Comparison of ENCODE assay signal across 8 mouse cellular contexts in the genomic region with DNA sequence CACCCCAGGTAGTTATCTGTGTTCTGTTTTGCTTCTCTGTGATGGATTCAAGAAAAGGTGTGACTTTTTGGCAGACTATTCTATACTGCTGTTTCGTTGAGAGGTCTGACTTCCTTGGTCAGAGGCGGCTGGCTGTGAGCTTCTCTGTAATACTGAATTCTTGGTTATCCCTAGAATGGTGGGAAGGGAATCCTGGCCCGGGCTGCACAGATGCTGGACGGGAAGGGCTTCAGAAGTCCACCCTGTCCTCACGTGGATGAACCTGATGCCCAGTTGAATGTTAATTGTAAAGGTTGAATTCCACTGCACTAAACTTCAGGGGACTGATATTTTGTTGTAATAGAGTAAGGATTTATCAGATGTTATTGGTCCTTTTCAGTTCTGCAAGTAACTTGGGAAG. TPM values are rescaled to one million over a fixed set of nuclear protein-coding genes. Genes with fewer than 3 reads are reported as not detected.
DNase-seq lines count a peak whose midpoint lies in the region; ATAC-seq and TF ChIP-seq lines count a peak whose summit lies in the region.

No protein-coding gene starts in this region.

- H3K27me3 ChIP-seq in liver, adult 2 months (ENCODE audit: control insufficient read depth, insufficient read depth, low read length), result no peaks in the 10 kb centered on the region
- H3K27me3 ChIP-seq in embryonic facial prominence, embryonic 12.5 days, result no peaks in the 10 kb centered on the region
- no peaks in the 10 kb centered on the region for H3K27me3 ChIP-seq in kidney, embryonic 14.5 days (ENCODE audit: control insufficient read depth, insufficient read depth, low read length)

- TF ChIP-seq POLR2A in liver, adult 2 months (IDR thresholded peaks at IDR 0.05; ENCODE audit: extremely low read depth, insufficient read depth, low read length), result no peak
- no peak for TF ChIP-seq POLR2A in olfactory bulb, adult 2 months (IDR thresholded peaks at IDR 0.05; ENCODE audit: insufficient read depth, low read depth, low read length)

- H3K4me1 ChIP-seq in liver, adult 2 months (ENCODE audit: control insufficient read depth, insufficient read depth, low read length), result peaks cover 29% of the 10 kb centered on the region
- H3K4me1 ChIP-seq in embryonic facial prominence, embryonic 12.5 days, result peaks cover 21% of the 10 kb centered on the region
- peaks cover 26% of the 10 kb centered on the region for H3K4me1 ChIP-seq in kidney, embryonic 14.5 days (ENCODE audit: control insufficient read depth, insufficient read depth, low read length)
- peaks cover 2% of the 10 kb centered on the region; the same call in 1 of the 2 replicates for H3K4me1 ChIP-seq in olfactory bulb, adult 2 months (ENCODE audit: control insufficient read depth, insufficient read depth, low read length)

- H3K27ac ChIP-seq in liver, adult 2 months (replicated peaks; ENCODE audit: insufficient read depth, low read depth, low read length), result no peak overlapping the region
- no peak overlapping the region for H3K27ac ChIP-seq in embryonic facial prominence, embryonic 12.5 days
- H3K27ac ChIP-seq in kidney, embryonic 14.5 days (ENCODE audit: low read depth, low read length), result no peak overlapping the region
- H3K27ac ChIP-seq in olfactory bulb, adult 2 months (ENCODE audit: insufficient read depth, low read depth, low read length), result 0 out of 2 replicates have a peak overlapping the region, but pooled peaks have one; percentile 15

- ATAC-seq in embryonic facial prominence, embryonic 12.5 days (ENCODE audit: insufficient number of reproducible peaks, insufficient read depth, low FRiP score, low TSS enrichment), result no peak
- ATAC-seq in kidney, embryonic 14.5 days (ENCODE audit: low FRiP score, low TSS enrichment), result no peak

- H3K79me2 ChIP-seq in liver, adult 2 months (ENCODE audit: control insufficient read depth, insufficient read depth, low read length), result peaks cover 29% of the 10 kb centered on the region

- TF ChIP-seq CTCF in liver, adult 2 months (IDR thresholded peaks at IDR 0.05; ENCODE audit: low read depth, low read length), result no peak
- TF ChIP-seq CTCF in olfactory bulb, adult 2 months (IDR thresholded peaks at IDR 0.05; ENCODE audit: insufficient read depth, low read depth, low read length), result no peak

- no peak overlapping the region for H3K9ac ChIP-seq in liver, adult 2 months (ENCODE audit: low read depth, low read length)
- no peak overlapping the region for H3K9ac ChIP-seq in embryonic facial prominence, embryonic 12.5 days
- no peak overlapping the region for H3K9ac ChIP-seq in kidney, embryonic 14.5 days (ENCODE audit: low read depth, low read length)

- WGBS in liver, adult 2 months, result 34% methylated on average over 5 of the region's 5 CpGs
- WGBS in embryonic facial prominence, embryonic 12.5 days, result 7% methylated on average over 5 of the region's 5 CpGs
- 16% methylated on average over 5 of the region's 5 CpGs for WGBS in kidney, embryonic 14.5 days
- WGBS in olfactory bulb, adult 2 months, result 47% methylated on average over 5 of the region's 5 CpGs

- no peaks in the 10 kb centered on the region for H3K36me3 ChIP-seq in liver, adult 2 months (ENCODE audit: control insufficient read depth, insufficient read depth, low read length)
- no peaks in the 10 kb centered on the region for H3K36me3 ChIP-seq in embryonic facial prominence, embryonic 12.5 days
- H3K36me3 ChIP-seq in kidney, embryonic 14.5 days (ENCODE audit: control insufficient read depth, insufficient read depth, low read length), result no peaks in the 10 kb centered on the region

- peak overlapping the region; percentile 21; the same call in 1 of the 2 replicates for H3K4me2 ChIP-seq in embryonic facial prominence, embryonic 12.5 days (replicated peaks)
- 0 out of 2 replicates have a peak overlapping the region, but pooled peaks have one; percentile 2 for H3K4me2 ChIP-seq in kidney, embryonic 14.5 days (replicated peaks; ENCODE audit: low read depth, low read length)

- no peaks in the 10 kb centered on the region for H3K9me3 ChIP-seq in embryonic facial prominence, embryonic 12.5 days
- H3K9me3 ChIP-seq in kidney, embryonic 14.5 days (ENCODE audit: control insufficient read depth, low read length), result no peaks in the 10 kb centered on the region

- DNase-seq in liver, adult 2 months (ENCODE audit: extremely low read depth, low read depth, low spot score), result peak; percentile 49
- no peak for DNase-seq in liver
- DNase-seq in thymus, postnatal 0 days (ENCODE audit: low spot score), result no peak
- DNase-seq in B cell, adult 2 months, result no peak
- no peak for DNase-seq in adrenal gland, adult 2 months

- no peak overlapping the region for H3K4me3 ChIP-seq in liver, adult 2 months (ENCODE audit: insufficient read depth, low read depth, low read length)
- H3K4me3 ChIP-seq in embryonic facial prominence, embryonic 12.5 days, result no peak overlapping the region
- H3K4me3 ChIP-seq in kidney, embryonic 14.5 days (ENCODE audit: low read length), result no peak overlapping the region
- no peak overlapping the region for H3K4me3 ChIP-seq in olfactory bulb, adult 2 months (ENCODE audit: insufficient read depth, low read depth, low read length)

RNA-seq across cellular contexts. Expression of a gene that starts 7.4 kb away (rescaled TPM):
- total RNA-seq in liver, adult 2 months (2014; rRNA removed), result 11.5 and 14.8 TPM in 2 replicates
- polyA plus RNA-seq in liver, adult 2 months (2012; rRNA removed), result 8.2 and 13.6 TPM in 2 replicates
- 16.6 and 17.4 TPM in 2 replicates for polyA plus RNA-seq in embryonic facial prominence, embryonic 12.5 days (2016; fragmentation: Nextera tagmentation; extraction: Ambion mirVana)
- 18.1 and 23.2 TPM in 2 replicates for polyA plus RNA-seq in kidney, embryonic 14.5 days (2014; fragmentation: Nextera tagmentation; extraction: Ambion mirVana)
- polyA plus RNA-seq in olfactory bulb, adult 2 months (2012; ENCODE audit: insufficient read depth, insufficient read length, low replicate concordance, missing spikeins), result not detected in 2 replicates
- polyA plus RNA-seq in thymus, postnatal 0 days (2015; fragmentation: Nextera tagmentation; extraction: Ambion mirVana), result 18.2 and 20.4 TPM in 2 replicates
- 10 to 100 TPM; 28.5 to 29.8 TPM for total RNA-seq in adrenal gland, adult 2 months (2021)
- polyA plus RNA-seq in adrenal gland, adult 2 months (2012; rRNA removed), result 26.2 and 27.9 TPM in 2 replicates
